Mouse (Mus musculus) heart, postnatal 0 days (tissue): ENCODE results near the gene Tacr2. TPM values are rescaled to one million over a fixed set of nuclear protein-coding genes. Genes with fewer than 3 reads are reported as not detected.
A peak's percentile ranks its signal among the peaks of the same experiment; 100 is the strongest.

Source experiments
- ATAC-seq: fragments of 200-750 bp; cut with Nextera tagmentation; 2 replicates; pipeline ENCODE4 v1.8.0; 2017; ENCODE audit warnings: low read depth, moderate number of reproducible peaks, moderate library complexity; ENCODE audit not compliant: insufficient read depth
- DNase-seq: peaks from one replicate; pipeline ENCODE4 v3.0.0-alpha.2; 2016; ENCODE audit warnings: low spot score
- H3K27ac ChIP-seq: fragments of 300-500 bp; sonication (generic); 2 replicates; pipeline ENCODE4 v1.5.1; 2014; ENCODE audit warnings: low read depth, mild to moderate bottlenecking
- H3K27me3 ChIP-seq: fragments of 300-500 bp; sonication (generic); 2 replicates; pipeline ENCODE4 v1.6.1; 2014; ENCODE audit warnings: low read length, mixed read lengths; ENCODE audit not compliant: control insufficient read depth, insufficient read depth
- H3K36me3 ChIP-seq: fragments of 300-500 bp; sonication (generic); replicated peaks from 2 replicates; pipeline ENCODE4 v1.6.1; 2014; ENCODE audit warnings: low read length, mixed read lengths; ENCODE audit not compliant: control insufficient read depth, insufficient read depth
- H3K4me1 ChIP-seq: fragments of 300-500 bp; sonication (generic); 2 replicates; pipeline ENCODE4 v1.6.1; 2014; ENCODE audit warnings: antibody characterized with exemption; ENCODE audit not compliant: control insufficient read depth, insufficient read depth
- H3K4me2 ChIP-seq: fragments of 300-500 bp; sonication (generic); 2 replicates; pipeline ENCODE4 v1.6.1; 2014; ENCODE audit warnings: low read depth, mild to moderate bottlenecking, low read length, moderate library complexity
- H3K4me3 ChIP-seq: fragments of 300-500 bp; sonication (generic); 2 replicates; pipeline ENCODE4 v1.5.1; 2014; ENCODE audit warnings: low read depth, low read length
- H3K9ac ChIP-seq: fragments of 300-500 bp; sonication (generic); replicated peaks from 2 replicates; pipeline ENCODE4 v1.6.1; 2014; ENCODE audit warnings: low read depth, low read length, mixed read lengths
- H3K9me3 ChIP-seq: fragments of 300-500 bp; sonication (generic); replicated peaks from 2 replicates; pipeline ENCODE4 v1.6.1; 2016; ENCODE audit warnings: low read length; ENCODE audit not compliant: control insufficient read depth
- CTCF ChIP-seq: IDR thresholded peaks from 2 replicates; pipeline ENCODE4 v1.5.1; 2016; ENCODE audit warnings: antibody characterized with exemption, control low read depth, low read depth
- EP300 ChIP-seq: IDR thresholded peaks from 2 replicates; pipeline ENCODE4 v1.6.1; 2016; ENCODE audit warnings: antibody characterized with exemption, low read depth
- WGBS: fragments of 180-500 bp; shearing (Covaris S2); extraction: QIAGEN DNeasy Blood & Tissue Kit; methylation state at CpG from one replicate; pipeline ENCODE4 v1.1.7; 2014; 5-methylcytosine and 5-hydroxymethylcytosine counted together
- polyA plus RNA-seq: library from polyadenylated mRNA; unstranded; fragments of >200 nt; fragmentation: Nextera tagmentation; extraction: Ambion mirVana; gene quantifications from 2 replicates; pipeline ENCODE4 v1.2.1, GENCODE M21; 2015
- total RNA-seq: library from RNA; depleted of rRNA; stranded (reverse); fragments of >200 nt; gene quantifications from 2 replicates; pipeline ENCODE4 v1.2.3, GENCODE M21; 2014; ENCODE audit warnings: low replicate concordance

Tacr2 gene
- total and polyA plus RNA-seq, 2 experiments from 2014 or later, result 2.7 TPM; not detected in 1

- no peak overlapping the region for H3K4me2 ChIP-seq
- peak; percentile 80 for ATAC-seq
- H3K27ac ChIP-seq, result peak overlapping the region; percentile 13
These were observed 35.4 kb downstream of the Tacr2 start for GRCm38 (mm10) chr10:62287460-62288124.

GRCm38 (mm10) chr10:62294112-62294511 lies 41.9 kb downstream of the Tacr2 start:
- H3K4me2 ChIP-seq, result no peak overlapping the region
- no peaks in the 10 kb centered on the region for H3K27me3 ChIP-seq
- no peaks in the 10 kb centered on the region for H3K9me3 ChIP-seq
- DNase-seq, result no peak
- no peak overlapping the region for H3K27ac ChIP-seq
- 72% methylated on average over 4 of the region's 4 CpGs for WGBS
- no peak overlapping the region for H3K4me3 ChIP-seq
- no peak overlapping the region for H3K9ac ChIP-seq
- no peak for TF ChIP-seq CTCF
- TF ChIP-seq EP300, result no peak
- peaks cover 95% of the 10 kb centered on the region for H3K36me3 ChIP-seq
- no peak for ATAC-seq
- no peaks in the 10 kb centered on the region for H3K4me1 ChIP-seq

More at GRCm38 (mm10) chr10:62287460-62288124, 35.4 kb downstream of the Tacr2 start:
- Histone ChIP-seq H3K27me3 (no peaks in the 10 kb centered on the region), H3K9ac (no peak overlapping the region), H3K9me3 (no peaks in the 10 kb centered on the region), H3K36me3 (peaks cover 85% of the 10 kb centered on the region), H3K4me3 (no peak overlapping the region), H3K4me1 (peaks cover 7% of the 10 kb centered on the region; the same call in 1 of the 2 replicates)
- TF ChIP-seq EP300, result no peak
- no peak for TF ChIP-seq CTCF
- peak; percentile 39 for DNase-seq
- 66% methylated on average over 6 of the region's 6 CpGs for WGBS

- no peak overlapping the region for H3K4me2 ChIP-seq
- no peak overlapping the region for H3K27ac ChIP-seq
- H3K9me3 ChIP-seq, result no peaks in the 10 kb centered on the region
- 64% methylated on average over 22 of the region's 26 CpGs for WGBS
- no peak overlapping the region for H3K9ac ChIP-seq
- peak; percentile 42 for DNase-seq
- ATAC-seq, result no peak
- H3K36me3 ChIP-seq, result peaks cover 76% of the 10 kb centered on the region
- TF ChIP-seq CTCF (no peak), EP300 (no peak)
- peaks cover 14% of the 10 kb centered on the region for H3K4me1 ChIP-seq
- H3K4me3 ChIP-seq, result no peak overlapping the region
- H3K27me3 ChIP-seq, result no peaks in the 10 kb centered on the region
These were observed 44.0 kb downstream of the Tacr2 start for GRCm38 (mm10) chr10:62296086-62296872.

GRCm38 (mm10) chr10:62300006-62300827 lies 48.0 kb downstream of the Tacr2 start:
- ATAC-seq (peak; percentile 66), DNase-seq (peak; percentile 72)
- Histone ChIP-seq H3K4me3 (no peak overlapping the region), H3K4me1 (peaks cover 14% of the 10 kb centered on the region), H3K36me3 (peaks cover 65% of the 10 kb centered on the region), H3K27ac (peak overlapping the region; percentile 73), H3K4me2 (no peak overlapping the region), H3K9ac (no peak overlapping the region), H3K9me3 (no peaks in the 10 kb centered on the region), H3K27me3 (no peaks in the 10 kb centered on the region)
- TF ChIP-seq EP300, result no peak
- no peak for TF ChIP-seq CTCF
- 25% methylated on average over 23 of the region's 23 CpGs for WGBS

- 80% methylated on average over 6 of the region's 6 CpGs for WGBS
- H3K36me3 ChIP-seq, result peaks cover 62% of the 10 kb centered on the region
- no peaks in the 10 kb centered on the region for H3K27me3 ChIP-seq
- no peak overlapping the region for H3K4me3 ChIP-seq
- H3K9ac ChIP-seq, result no peak overlapping the region
- ATAC-seq, result no peak
- no peak overlapping the region for H3K27ac ChIP-seq
- no peak for TF ChIP-seq EP300
- no peak for TF ChIP-seq CTCF
- H3K4me1 ChIP-seq, result peaks cover 9% of the 10 kb centered on the region
- H3K4me2 ChIP-seq, result no peak overlapping the region
- H3K9me3 ChIP-seq, result no peaks in the 10 kb centered on the region
- DNase-seq, result no peak
These were observed 52.9 kb downstream of the Tacr2 start for GRCm38 (mm10) chr10:62305090-62305489.
